9 mouse cellular contexts compared by ENCODE assay signal in genomic region chr6:65150703-65151102, GRCm38 (mm10). TPM values are rescaled to one million over a fixed set of nuclear protein-coding genes. Genes with fewer than 3 reads are reported as not detected.
A peak's percentile ranks its signal among the peaks of the same experiment; 100 is the strongest.
DNase-seq lines count a peak whose midpoint lies in the region; ATAC-seq lines count a peak whose summit lies in the region.
"Had no signal": no experiment of that assay in that cellular context is flagged by ENCODE, and none has a peak within 500 bp of the region (broad histone marks: within the 10 kb centered on the region; RNA-seq: fewer than 3 reads in every experiment).

No protein-coding gene starts in this region.

- H3K27ac ChIP-seq in heart, embryonic 16.5 days (ENCODE audit: low read length): no peak overlapping the region
- H3K27ac ChIP-seq in hindbrain, embryonic 12.5 days: no peak overlapping the region
- H3K27ac ChIP-seq in midbrain, embryonic 13.5 days: no peak overlapping the region
- H3K27ac ChIP-seq: liver, embryonic 14.5 days had no signal

- peak overlapping the region; percentile 30 for H3K4me3 ChIP-seq in heart, embryonic 16.5 days (ENCODE audit: low read length)
- peak overlapping the region; percentile 11; the same call in 1 of the 2 replicates for H3K4me3 ChIP-seq in hindbrain, embryonic 12.5 days
- peak overlapping the region; percentile 21 for H3K4me3 ChIP-seq in midbrain, embryonic 13.5 days (replicated peaks)

- H3K27me3 ChIP-seq in heart, embryonic 16.5 days (ENCODE audit: control insufficient read depth, insufficient read depth, low read length): no peaks in the 10 kb centered on the region
- H3K27me3 ChIP-seq in hindbrain, embryonic 12.5 days: no peaks in the 10 kb centered on the region
- H3K27me3 ChIP-seq in midbrain, embryonic 13.5 days: no peaks in the 10 kb centered on the region

- DNase-seq in heart, postnatal 10 days: no peak
- DNase-seq in cerebellum, postnatal 10 days: peak; percentile 21 to 40
- no peak for DNase-seq in spleen, postnatal 14 days (ENCODE audit: low spot score in 2 of 2)
- no peak for DNase-seq in c-Kit-positive CD71-positive TER-119-positive erythroid progenitor cells, embryonic 14.5 days (ENCODE audit: low spot score)
- no peak for DNase-seq in natural killer cell, adult 2 months (ENCODE audit: low spot score in 2 of 2)

- 0 out of 2 replicates have a peak, but pooled peaks cover 2% of the 10 kb centered on the region for H3K4me1 ChIP-seq in heart, embryonic 16.5 days (ENCODE audit: control insufficient read depth, insufficient read depth, low read length)
- 0 out of 2 replicates have a peak, but pooled peaks cover 3% of the 10 kb centered on the region for H3K4me1 ChIP-seq in hindbrain, embryonic 12.5 days
- H3K4me1 ChIP-seq in midbrain, embryonic 13.5 days (replicated peaks): no peaks in the 10 kb centered on the region; the same call in 1 of the 2 replicates

- intact Hi-C loops in heart, postnatal 10 days (cut with DNase I): no loop called here

- H3K36me3 ChIP-seq in heart, embryonic 16.5 days (ENCODE audit: control insufficient read depth, insufficient read depth): no peaks in the 10 kb centered on the region
- H3K36me3 ChIP-seq in hindbrain, embryonic 12.5 days: no peaks in the 10 kb centered on the region
- no peaks in the 10 kb centered on the region for H3K36me3 ChIP-seq in midbrain, embryonic 13.5 days

- 11% methylated on average over 22 of the region's 22 CpGs for WGBS in heart, embryonic 16.5 days
- WGBS in hindbrain, embryonic 12.5 days: 7% methylated on average over 22 of the region's 22 CpGs
- 12% methylated on average over 22 of the region's 22 CpGs for WGBS in midbrain, embryonic 13.5 days

- no peaks in the 10 kb centered on the region for H3K9me3 ChIP-seq in heart, embryonic 16.5 days (replicated peaks; ENCODE audit: control insufficient read depth, low read length)
- no peaks in the 10 kb centered on the region for H3K9me3 ChIP-seq in hindbrain, embryonic 12.5 days (replicated peaks)
- 0 out of 2 replicates have a peak, but pooled peaks cover 3% of the 10 kb centered on the region for H3K9me3 ChIP-seq in midbrain, embryonic 13.5 days

- ATAC-seq in heart, embryonic 16.5 days (replicated peaks; ENCODE audit: extremely low read depth, insufficient read depth, low FRiP score): no peak
- no peak for ATAC-seq in hindbrain, embryonic 12.5 days (ENCODE audit: low FRiP score)
- no peak for ATAC-seq in midbrain, embryonic 13.5 days

- H3K9ac ChIP-seq in heart, embryonic 16.5 days (ENCODE audit: low read length): no peak overlapping the region; the same call in 1 of the 2 replicates
- H3K9ac ChIP-seq in hindbrain, embryonic 12.5 days: no peak overlapping the region
- H3K9ac ChIP-seq in midbrain, embryonic 13.5 days (replicated peaks): peak overlapping the region; percentile 50; the same call in 1 of the 2 replicates
- H3K9ac ChIP-seq: liver, embryonic 14.5 days had no signal

- peak overlapping the region; percentile 60 for H3K4me2 ChIP-seq in heart, embryonic 16.5 days (ENCODE audit: low read depth, low read length)
- peak overlapping the region; percentile 44 for H3K4me2 ChIP-seq in hindbrain, embryonic 12.5 days (replicated peaks)
- peak overlapping the region; percentile 48 for H3K4me2 ChIP-seq in midbrain, embryonic 13.5 days (replicated peaks)

RNA-seq across cellular contexts. Expression of gene Hpgds, which starts 6.0 kb away (rescaled TPM):
- 1.6 and 3.0 TPM in 2 replicates for polyA plus RNA-seq in heart, embryonic 16.5 days (2015; fragmentation: Nextera tagmentation; extraction: Ambion mirVana)
- 1 to 10 TPM; 1.1 to 1.8 TPM for total RNA-seq in heart, postnatal 10 days (2021)
- polyA plus RNA-seq in hindbrain, embryonic 12.5 days (2016; fragmentation: Nextera tagmentation; extraction: Ambion mirVana): 10.8 and 12.3 TPM in 2 replicates
- 6.0 and 7.1 TPM in 2 replicates for polyA plus RNA-seq in midbrain, embryonic 13.5 days (2015; fragmentation: Nextera tagmentation; extraction: Ambion mirVana)

Comparison
In these comparisons a context has a peak if more than half of its experiments do, and no peak if none do; other contexts are left out.
1. DNase-seq: peak in cerebellum, postnatal 10 days (2 of 2); none in heart, postnatal 10 days (0 of 2), spleen, postnatal 14 days (0 of 2), c-Kit-positive CD71-positive TER-119-positive erythroid progenitor cells, embryonic 14.5 days (single experiment) and natural killer cell, adult 2 months (0 of 2).
2. Peak in every context shown above with its lines, with median percentiles within 50 percentile points of each other: H3K4me2 ChIP-seq and H3K4me3 ChIP-seq.